Mouse (Mus musculus) gastrocnemius, postnatal 36 days (tissue): Measurements from ENCODE around the gene Dusp14. TPM values are rescaled to one million over a fixed set of nuclear protein-coding genes. Genes with fewer than 3 reads are reported as not detected.

ENCODE experiments used
- DNase-seq, 2 experiments: peaks; one replicate each; pipeline ENCODE4 v3.0.0; 2022
- intact Hi-C: fragments of 180-260 bp; cut with DNase I; formaldehyde crosslinking; loops from one replicate; pipeline ENCODE4 v1.15.1; 2025
- total RNA-seq, 2 experiments: library from RNA; stranded (reverse); gene quantifications; 2 replicates each; pipeline ENCODE4 v1.2.3; 2021

Gene Dusp14
- total RNA-seq, 2 experiments from 2014 or later, result 5.7 to 7.0 TPM

GRCm38 (mm10) chr11:84027231-84027630 is 41.8 kb downstream of the Dusp14 start:
- intact Hi-C loops, result no loop called here
- DNase-seq, result no peak

GRCm38 (mm10) chr11:84016810-84017508 is 52.1 kb downstream of the Dusp14 start:
- intact Hi-C loops, result no loop called here
- no peak for DNase-seq

- no peak for DNase-seq
- intact Hi-C loops, result no loop called here
Observed at GRCm38 (mm10) chr11:84016147-84016809, 52.8 kb downstream of the Dusp14 start.

GRCm38 (mm10) chr11:84013105-84013504 is 56.0 kb downstream of the Dusp14 start:
- no peak for DNase-seq
- intact Hi-C loops, result no loop called here

- intact Hi-C loops, result no loop called here
- no peak for DNase-seq
Observed at GRCm38 (mm10) chr11:84011576-84011975, 57.5 kb downstream of the Dusp14 start.

GRCm38 (mm10) chr11:84011050-84011449 is 58.0 kb downstream of the Dusp14 start:
- DNase-seq, result no peak
- intact Hi-C loops, result no loop called here

GRCm38 (mm10) chr11:84010411-84010810 is 58.6 kb downstream of the Dusp14 start:
- no peak for DNase-seq
- intact Hi-C loops, result no loop called here

- intact Hi-C loops, result no loop called here
- DNase-seq, result no peak
Observed at GRCm38 (mm10) chr11:84009001-84009400, 60.1 kb downstream of the Dusp14 start.

- intact Hi-C loops, result no loop called here
- DNase-seq, result no peak
Observed at GRCm38 (mm10) chr11:84003986-84004385, 65.1 kb downstream of the Dusp14 start.

- intact Hi-C loops, result no loop called here
- no peak for DNase-seq
Observed at GRCm38 (mm10) chr11:84001257-84001656, 67.8 kb downstream of the Dusp14 start.

GRCm38 (mm10) chr11:83999411-83999915 is 69.6 kb downstream of the Dusp14 start:
- intact Hi-C loops, result no loop called here
- DNase-seq, result no peak

GRCm38 (mm10) chr11:83998993-83999392 is 70.1 kb downstream of the Dusp14 start:
- intact Hi-C loops, result no loop called here

More at GRCm38 (mm10) chr11:83998993-83999392, 70.1 kb downstream of the Dusp14 start:
- DNase-seq, result no peak

Other genes starting within 250 kb of the Dusp14 start
- gene Hnf1b, start 219.2 kb downstream of the Dusp14 start, total RNA-seq, result not detected
- 1 to 10 TPM; 8.5 to 9.6 TPM for gene Ddx52, start 127.2 kb downstream of the Dusp14 start, total RNA-seq
- gene Synrg, start 104.8 kb downstream of the Dusp14 start, total RNA-seq, result 10 to 100 TPM; 31.0 to 34.9 TPM
- gene Tada2a, start 60.3 kb upstream of the Dusp14 start, total RNA-seq, result 1 to 10 TPM; 8.6 to 9.4 TPM
- gene Acaca, start 60.4 kb upstream of the Dusp14 start, total RNA-seq, result 10 to 100 TPM; 10.1 to 15.5 TPM
- not detected for gene Gm11437, start 98.2 kb upstream of the Dusp14 start, total RNA-seq